Mouse (Mus musculus) lung, postnatal 0 days (tissue): ENCODE results near the gene Ick. TPM values are rescaled to one million over a fixed set of nuclear protein-coding genes. Genes with fewer than 3 reads are reported as not detected.
"Not testable (repeated sequence)": the region's sequence is repeated elsewhere in the genome, so short reads cannot be mapped to it uniquely, and the experiment has no call there.

Experiments
- ATAC-seq: fragments of 200-750 bp; cut with Nextera tagmentation; 2 replicates; pipeline ENCODE4 v1.8.0; 2017; ENCODE audit warnings: moderate library complexity
- DNase-seq: peaks from one replicate; pipeline ENCODE4 v3.0.0-alpha.2; 2016; ENCODE audit warnings: low spot score
- H3K27ac ChIP-seq: fragments of 300-500 bp; sonication (generic); 2 replicates; pipeline ENCODE4 v1.5.1; 2014; ENCODE audit warnings: antibody characterized with exemption, mild to moderate bottlenecking, low read length, mixed read lengths
- H3K27me3 ChIP-seq: fragments of 300-500 bp; sonication (generic); replicated peaks from 2 replicates; pipeline ENCODE4 v1.6.1; 2014; ENCODE audit warnings: low read length, mixed read lengths; ENCODE audit not compliant: insufficient read depth
- H3K36me3 ChIP-seq: fragments of 300-500 bp; sonication (generic); 2 replicates; pipeline ENCODE4 v1.6.1; 2014; ENCODE audit warnings: low read length, mixed read lengths; ENCODE audit not compliant: insufficient read depth
- H3K4me1 ChIP-seq: fragments of 300-500 bp; sonication (generic); 2 replicates; pipeline ENCODE4 v1.6.1; 2014; ENCODE audit warnings: antibody characterized with exemption, low read depth, low read length, mixed read lengths; ENCODE audit not compliant: insufficient read depth
- H3K4me2 ChIP-seq: fragments of 300-500 bp; sonication (generic); replicated peaks from 2 replicates; pipeline ENCODE4 v1.6.1; 2014; ENCODE audit warnings: low read depth, mild to moderate bottlenecking, low read length, moderate library complexity, mixed read lengths
- H3K4me3 ChIP-seq: fragments of 300-500 bp; sonication (generic); 2 replicates; pipeline ENCODE4 v1.5.1; 2014; ENCODE audit warnings: low read depth, low read length
- H3K9ac ChIP-seq: fragments of 300-500 bp; sonication (generic); replicated peaks from 2 replicates; pipeline ENCODE4 v1.6.1; 2014; ENCODE audit warnings: low read depth, mild to moderate bottlenecking
- H3K9me3 ChIP-seq: fragments of 300-500 bp; sonication (generic); 2 replicates; pipeline ENCODE4 v1.6.1; 2016; ENCODE audit warnings: low read length, mixed read lengths
- CTCF ChIP-seq: IDR thresholded peaks from 2 replicates; pipeline ENCODE4 v1.5.1; 2016; ENCODE audit warnings: antibody characterized with exemption, mild to moderate bottlenecking
- EP300 ChIP-seq: IDR thresholded peaks from 2 replicates; pipeline ENCODE4 v1.6.1; 2016; ENCODE audit warnings: antibody characterized with exemption, mild to moderate bottlenecking, control low read depth
- WGBS: fragments of 180-500 bp; shearing (Covaris S2); extraction: QIAGEN DNeasy Blood & Tissue Kit; methylation state at CpG from one replicate; pipeline ENCODE4 v1.1.7; 2014; 5-methylcytosine and 5-hydroxymethylcytosine counted together
- polyA plus RNA-seq: library from polyadenylated mRNA; unstranded; fragments of >200 nt; fragmentation: Nextera tagmentation; extraction: Ambion mirVana; gene quantifications from 2 replicates; pipeline ENCODE4 v1.2.1, GENCODE M21; 2015

The Ick gene
- polyA plus RNA-seq: 19.3 and 23.0 TPM in 2 replicates

DNA sequence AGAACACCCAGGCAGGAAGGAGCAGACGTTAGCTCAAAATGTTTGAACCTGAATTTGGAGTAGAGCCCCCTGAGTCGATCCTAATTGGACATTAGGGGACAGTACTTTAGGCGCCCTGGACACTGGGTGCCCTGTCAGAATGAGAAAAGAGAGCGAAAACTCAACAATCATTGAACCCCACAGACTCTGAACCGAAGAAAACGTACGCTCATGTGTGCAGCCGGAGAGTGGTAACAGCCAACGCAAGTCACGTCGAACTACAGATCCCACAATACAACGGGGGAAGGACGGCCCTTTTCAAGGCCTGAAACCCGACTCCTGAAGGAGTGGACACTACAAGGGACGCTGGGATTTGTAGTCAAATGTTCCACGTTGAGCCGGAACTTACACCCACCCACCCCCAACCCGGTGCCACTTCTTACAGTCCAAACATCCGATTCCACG lies at the start of gene Ick, which contains the start of gene Fbxo9:
Ick (plus strand) TSS at position 397 of the 444 bp plus-strand sequence.
Fbxo9 (minus strand) TSS at position 270 of the 444 bp plus-strand sequence.
- WGBS: under 1% methylated on average over 20 of the region's 20 CpGs

DNA sequence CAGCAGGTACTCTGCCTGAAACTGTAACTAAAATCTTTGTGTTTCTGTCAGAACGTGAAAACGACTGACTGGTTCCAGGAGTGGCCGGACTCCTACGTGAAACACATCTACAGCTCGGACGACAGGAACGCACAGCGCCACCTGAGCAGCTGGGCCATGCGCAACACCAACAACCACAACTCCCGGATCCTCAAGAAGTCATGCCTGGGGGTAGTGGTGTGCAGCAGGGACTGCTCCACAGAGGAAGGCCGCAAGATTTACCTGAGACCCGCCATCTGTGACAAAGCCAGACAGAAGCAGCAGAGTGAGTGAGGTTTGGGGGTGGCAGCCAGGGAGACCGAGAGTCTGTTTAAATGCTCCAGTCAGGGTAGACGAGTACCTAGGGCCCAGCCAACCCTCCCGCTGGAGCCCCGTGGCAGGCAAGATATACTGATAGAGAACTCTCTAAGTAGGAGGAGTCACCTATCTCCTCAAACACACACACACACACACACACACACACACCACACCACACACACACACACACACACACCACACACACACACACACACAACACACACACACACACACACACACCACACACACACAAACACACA lies 49.4 kb upstream of the Ick start:
- ATAC-seq: no peak
- H3K36me3 ChIP-seq: no peaks in the 10 kb centered on the region
- WGBS: 74% methylated on average over 14 of the region's 16 CpGs
- H3K4me1 ChIP-seq: no peaks in the 10 kb centered on the region
- H3K27me3 ChIP-seq: no peaks in the 10 kb centered on the region
- H3K9ac ChIP-seq: no peak overlapping the region
- no peak overlapping the region for H3K4me2 ChIP-seq
- no peaks in the 10 kb centered on the region for H3K9me3 ChIP-seq
- TF ChIP-seq CTCF (no peak), EP300 (no peak)
- no peak for DNase-seq
- no peak overlapping the region for H3K27ac ChIP-seq
- no peak overlapping the region for H3K4me3 ChIP-seq

More for the DNA sequence above, at the start of gene Ick, which contains the start of gene Fbxo9:
- H3K9me3 ChIP-seq: no peaks in the 10 kb centered on the region
- H3K4me1 ChIP-seq: peaks cover 14% of the 10 kb centered on the region; the same call in 1 of the 2 replicates
- ATAC-seq (peak; percentile 92), DNase-seq (peak; percentile 98)
- peak within 1 kb of the TSS; percentile 84 for H3K9ac ChIP-seq
- TF ChIP-seq CTCF: no peak
- TF ChIP-seq EP300: no peak
- no peaks in the 10 kb centered on the region for H3K27me3 ChIP-seq
- peak within 1 kb of the TSS; percentile 93 for H3K27ac ChIP-seq
- peak within 1 kb of the TSS; percentile 81 for H3K4me3 ChIP-seq
- peak within 1 kb of the TSS; percentile 85 for H3K4me2 ChIP-seq
- H3K36me3 ChIP-seq: no peaks in the 10 kb centered on the region

DNA sequence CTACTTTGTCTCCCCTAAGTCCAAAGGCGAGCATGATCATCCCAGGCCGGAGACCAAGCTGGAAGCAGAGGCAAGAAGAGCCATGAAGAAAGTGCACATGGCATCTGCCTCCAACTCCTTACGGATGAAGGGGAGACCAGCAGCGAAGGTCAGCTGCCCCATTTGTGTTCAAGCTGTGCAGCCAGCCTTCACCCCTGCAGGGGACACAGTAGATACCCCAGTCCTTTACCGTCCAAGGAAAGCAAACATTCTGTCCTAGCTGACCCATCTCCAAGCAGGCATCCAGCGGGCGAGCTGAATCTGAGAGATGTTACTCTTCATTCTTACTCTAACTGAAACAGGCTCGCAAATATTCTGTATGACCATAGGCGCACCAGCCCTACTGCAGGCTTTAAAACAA lies 46.6 kb upstream of the Ick start:
- no peak for ATAC-seq
- H3K4me2 ChIP-seq: no peak overlapping the region
- no peak overlapping the region for H3K9ac ChIP-seq
- WGBS: 81% methylated on average over 9 of the region's 9 CpGs
- no peaks in the 10 kb centered on the region for H3K4me1 ChIP-seq
- no peak for TF ChIP-seq CTCF
- TF ChIP-seq EP300: no peak
- no peaks in the 10 kb centered on the region for H3K27me3 ChIP-seq
- no peak for DNase-seq
- no peak overlapping the region for H3K4me3 ChIP-seq
- no peaks in the 10 kb centered on the region for H3K36me3 ChIP-seq
- no peak overlapping the region for H3K27ac ChIP-seq
- no peaks in the 10 kb centered on the region for H3K9me3 ChIP-seq

DNA sequence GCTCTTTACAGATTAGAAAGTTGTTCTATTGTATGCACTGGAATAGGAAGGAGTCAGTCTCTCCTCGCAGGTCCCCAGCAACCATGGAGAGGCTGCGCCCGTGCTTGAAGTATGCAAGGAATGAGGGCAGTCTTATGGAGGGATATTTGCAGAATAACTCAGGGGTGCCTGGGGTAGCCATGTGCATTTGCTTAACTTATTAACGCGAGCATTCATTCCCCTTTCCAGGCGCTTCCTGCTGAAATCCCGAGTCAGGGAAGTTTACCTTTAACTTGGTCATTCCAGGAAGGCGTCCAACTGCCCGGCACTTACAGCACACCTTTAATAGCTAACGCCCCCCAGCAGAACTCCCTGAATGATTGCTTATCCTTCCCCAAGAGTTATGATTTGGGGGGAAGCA lies 44.9 kb upstream of the Ick start:
- H3K4me3 ChIP-seq: no peak overlapping the region
- H3K9ac ChIP-seq: no peak overlapping the region
- 41% methylated on average over 10 of the region's 10 CpGs for WGBS
- DNase-seq (peak; percentile 73), ATAC-seq (peak; percentile 93)
- H3K4me1 ChIP-seq: no peaks in the 10 kb centered on the region
- H3K9me3 ChIP-seq: no peaks in the 10 kb centered on the region
- H3K27ac ChIP-seq: no peak overlapping the region
- no peaks in the 10 kb centered on the region for H3K27me3 ChIP-seq
- TF ChIP-seq EP300: peak; percentile 17; the same call in 1 of the 2 replicates
- TF ChIP-seq CTCF: no peak
- no peaks in the 10 kb centered on the region for H3K36me3 ChIP-seq
- no peak overlapping the region for H3K4me2 ChIP-seq

DNA sequence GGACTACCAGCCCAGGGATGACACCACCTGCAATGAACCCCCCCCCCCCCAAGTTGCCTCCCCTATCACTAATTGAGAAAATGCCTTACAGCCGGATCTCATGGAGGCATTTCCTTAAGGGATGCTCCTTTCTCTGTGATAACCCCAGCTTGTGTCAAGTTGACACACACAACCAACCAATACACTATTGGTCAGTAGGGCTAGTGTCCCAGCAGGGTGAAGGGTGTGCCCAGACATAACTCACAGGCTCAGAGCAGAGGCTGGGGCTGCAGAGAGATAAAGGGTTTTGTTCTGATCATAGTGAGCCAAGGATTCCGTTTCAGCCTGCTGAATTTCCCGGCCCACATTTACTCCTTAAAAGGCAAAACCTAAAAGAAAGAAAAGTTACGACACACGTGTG lies 38.5 kb upstream of the Ick start:
- no peaks in the 10 kb centered on the region for H3K27me3 ChIP-seq
- DNase-seq: no peak
- TF ChIP-seq CTCF (no peak), EP300 (no peak)
- no peaks in the 10 kb centered on the region for H3K36me3 ChIP-seq
- H3K4me2 ChIP-seq: no peak overlapping the region
- no peak overlapping the region for H3K9ac ChIP-seq
- H3K4me1 ChIP-seq: no peaks in the 10 kb centered on the region
- WGBS: 66% methylated on average over 5 of the region's 5 CpGs
- ATAC-seq: no peak
- no peaks in the 10 kb centered on the region for H3K9me3 ChIP-seq
- no peak overlapping the region for H3K27ac ChIP-seq
- H3K4me3 ChIP-seq: no peak overlapping the region

DNA sequence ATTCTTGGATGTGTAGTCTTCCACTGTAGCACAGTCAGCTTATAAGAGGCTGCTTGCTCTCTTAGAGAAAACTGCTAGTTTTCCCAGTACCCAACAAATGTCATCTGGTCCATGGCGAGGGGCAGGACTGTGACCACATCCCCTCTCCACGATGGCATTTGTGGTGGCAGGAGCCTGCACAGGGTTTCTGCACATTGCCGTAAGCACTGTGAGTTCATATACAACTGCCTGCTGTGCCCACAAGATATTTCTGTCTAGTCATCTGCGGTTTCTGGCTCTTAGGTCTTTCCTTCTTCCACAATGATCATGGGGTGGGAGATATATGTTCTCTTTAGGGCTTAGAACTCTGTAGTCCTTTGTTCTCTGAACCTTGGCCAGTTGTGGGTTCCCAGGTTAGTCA lies 37.4 kb upstream of the Ick start:
- H3K27me3 ChIP-seq: no peaks in the 10 kb centered on the region
- DNase-seq: no peak
- TF ChIP-seq EP300: no peak
- H3K9ac ChIP-seq: no peak overlapping the region
- no peak overlapping the region for H3K27ac ChIP-seq
- no peaks in the 10 kb centered on the region for H3K4me1 ChIP-seq
- H3K9me3 ChIP-seq: no peaks in the 10 kb centered on the region
- H3K36me3 ChIP-seq: no peaks in the 10 kb centered on the region
- no peak overlapping the region for H3K4me3 ChIP-seq
- 81% methylated on average over 4 of the region's 4 CpGs for WGBS
- H3K4me2 ChIP-seq: no peak overlapping the region
- no peak for ATAC-seq

DNA sequence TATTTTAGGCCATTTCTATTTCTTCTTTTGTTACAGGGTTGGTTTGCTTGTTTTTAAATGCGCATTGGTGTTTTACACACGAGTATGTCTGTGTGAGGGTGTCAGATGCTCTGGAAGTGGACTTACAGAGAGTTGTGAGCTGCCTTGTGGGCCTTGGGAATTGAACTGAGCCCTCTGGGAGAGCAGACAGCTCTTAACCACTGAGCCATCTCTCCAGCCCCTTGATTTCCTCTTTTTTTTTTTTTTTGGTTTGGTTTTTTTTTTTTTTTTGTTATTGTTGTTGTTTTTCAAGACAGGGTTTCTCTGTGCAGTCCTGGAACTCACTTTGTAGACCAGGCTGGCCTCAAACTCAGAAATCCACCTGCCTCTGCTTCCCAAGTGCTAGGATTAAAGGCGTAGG lies 35.7 kb upstream of the Ick start:
- H3K4me1 ChIP-seq, H3K9me3 ChIP-seq, H3K27me3 ChIP-seq, H3K4me3 ChIP-seq, ATAC-seq, DNase-seq, H3K36me3 ChIP-seq, H3K27ac ChIP-seq, H3K9ac ChIP-seq, H3K4me2 ChIP-seq: not testable (repeated sequence)
- WGBS: 81% methylated on average over 3 of the region's 3 CpGs
